Mouse (Mus musculus): ENCODE results near the gene Gemin4.
"Not testable (repeated sequence)": the region's sequence is repeated elsewhere in the genome, so short reads cannot be mapped to it uniquely, and the experiment has no call there.

Gene Gemin4

GRCm38 (mm10) chr11:76216049-76216540 is 1.4 kb downstream of the Gemin4 start:
- DNase-seq = no peak

- no peak for DNase-seq
Observed at GRCm38 (mm10) chr11:76215011-76215410, 2.5 kb downstream of the Gemin4 start.

GRCm38 (mm10) chr11:76213841-76214240 is 3.6 kb downstream of the Gemin4 start:
- no peak for DNase-seq

GRCm38 (mm10) chr11:76211595-76211994 is 5.9 kb downstream of the Gemin4 start:
- DNase-seq = not testable (repeated sequence)

GRCm38 (mm10) chr11:76210228-76210985 is 7.1 kb downstream of the Gemin4 start:
- no peak for DNase-seq

GRCm38 (mm10) chr11:76206793-76207192 is 10.7 kb downstream of the Gemin4 start:
- no peak for DNase-seq

- peak; percentile 91 for DNase-seq
Observed at GRCm38 (mm10) chr11:76201761-76202674, 15.4 kb downstream of the Gemin4 start.

GRCm38 (mm10) chr11:76196977-76197469 is 20.4 kb downstream of the Gemin4 start:
- no peak for DNase-seq

GRCm38 (mm10) chr11:76196275-76196976 is 21.0 kb downstream of the Gemin4 start:
- DNase-seq = peak; percentile 7

GRCm38 (mm10) chr11:76186908-76187307 is 30.6 kb downstream of the Gemin4 start:
- no peak for DNase-seq

- no peak for DNase-seq
Observed at GRCm38 (mm10) chr11:76183745-76184144, 33.7 kb downstream of the Gemin4 start.

- no peak for DNase-seq
Observed at GRCm38 (mm10) chr11:76180146-76180540, 37.3 kb downstream of the Gemin4 start.

GRCm38 (mm10) chr11:76179495-76180145 is 37.8 kb downstream of the Gemin4 start, which contains the start of the genes Vps53 and Fam57a:
Gene Vps53, minus strand, starts transcription at chr11:76179647.
Gene Fam57a, plus strand, starts transcription at chr11:76179671.
- DNase-seq = peak; percentile 94

- peak; percentile 65 for DNase-seq
Observed at GRCm38 (mm10) chr11:76178726-76179494, 38.6 kb downstream of the Gemin4 start.

- no peak for DNase-seq
Observed at GRCm38 (mm10) chr11:76170207-76170606, 47.3 kb downstream of the Gemin4 start.

GRCm38 (mm10) chr11:76168976-76169375 is 48.5 kb downstream of the Gemin4 start:
- DNase-seq = peak; percentile 81

- DNase-seq = peak; percentile 82
Observed at GRCm38 (mm10) chr11:76167079-76167765, 50.2 kb downstream of the Gemin4 start.

- DNase-seq = peak; percentile 14
Observed at GRCm38 (mm10) chr11:76166657-76167056, 50.8 kb downstream of the Gemin4 start.

Measured in kidney, postnatal 14 days (tissue).